Mouse (Mus musculus): ENCODE measurements around the gene Col15a1.

DNA sequence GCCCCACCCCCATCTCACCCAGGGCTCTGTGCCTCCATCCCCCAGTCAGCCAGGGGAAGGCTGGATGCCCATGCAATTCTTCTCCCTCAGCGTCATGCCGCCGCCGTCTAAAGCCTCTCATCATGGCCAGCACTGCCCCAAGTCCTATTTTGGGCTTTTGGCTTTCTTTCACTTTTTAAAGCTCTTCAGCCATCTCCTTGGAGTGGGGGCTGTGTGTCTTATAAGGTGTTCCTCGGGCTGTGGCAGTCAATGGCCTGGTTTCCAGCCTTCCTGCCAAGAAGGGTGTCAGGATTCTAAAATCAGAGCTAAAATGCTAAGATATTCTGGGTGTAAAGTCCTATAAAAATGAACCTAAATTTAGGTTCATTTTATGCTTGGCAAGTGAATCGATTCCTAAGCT lies 39.6 kb downstream of the Col15a1 start:
- TF ChIP-seq CTCF (conservative IDR thresholded peaks at IDR 0.05; ENCODE audit: low read length), result no peak
- no peak for TF ChIP-seq NANOG (IDR thresholded peaks at IDR 0.05; ENCODE audit: borderline replicate concordance, low read length)
- no peak for TF ChIP-seq POU5F1 (IDR thresholded peaks at IDR 0.05; ENCODE audit: borderline replicate concordance, low read length)

Data from E14TG2a.4 (cell line).